Mouse (Mus musculus): ENCODE measurements around the gene Cacnb2. TPM values are rescaled to one million over a fixed set of nuclear protein-coding genes. Genes with fewer than 3 reads are reported as not detected.
A peak's percentile ranks its signal among the peaks of the same experiment; 100 is the strongest.

Gene Cacnb2
- polyA plus RNA-seq, 1 experiment from 2014 or later: 4.0 TPM

DNA sequence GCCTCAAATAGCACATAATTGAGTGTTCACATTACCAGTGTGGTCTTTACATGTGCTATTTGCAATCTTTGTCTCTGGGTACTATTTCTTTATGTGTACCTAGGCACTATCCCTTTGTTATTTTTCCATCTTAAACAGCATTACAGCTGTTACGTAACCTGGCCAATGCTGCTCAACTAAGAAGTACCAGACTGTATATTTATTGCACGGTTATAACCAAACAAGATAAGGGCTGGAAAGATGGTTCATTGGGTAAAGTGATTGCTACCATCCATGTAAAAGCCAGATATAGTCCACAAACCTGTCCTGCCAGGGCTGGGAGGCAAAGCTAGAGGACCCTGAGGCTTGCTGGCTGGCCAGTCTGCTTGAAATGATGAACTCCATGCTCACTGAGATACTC lies 251.2 kb downstream of the Cacnb2 start:
- Histone ChIP-seq H3K9me3 (no peaks in the 10 kb centered on the region), H3K27me3 (no peaks in the 10 kb centered on the region), H3K9ac (no peak overlapping the region), H3K27ac (no peak overlapping the region), H3K4me3 (no peak overlapping the region), H3K4me1 (replicated peaks) (peaks cover under 1% of the 10 kb centered on the region; the same call in 1 of the 2 replicates), H3K4me2 (no peak overlapping the region), H3K36me3 (no peaks in the 10 kb centered on the region)
- WGBS: 97% methylated on average over 2 of the region's 2 CpGs
- no peak for ATAC-seq (ENCODE audit: low FRiP score)

- no peak overlapping the region for H3K9ac ChIP-seq
- no peaks in the 10 kb centered on the region for H3K27me3 ChIP-seq
- no peaks in the 10 kb centered on the region for H3K36me3 ChIP-seq
- no peaks in the 10 kb centered on the region for H3K4me1 ChIP-seq (replicated peaks)
- H3K4me2 ChIP-seq: no peak overlapping the region
- no peak for ATAC-seq (ENCODE audit: low FRiP score)
- no peak overlapping the region for H3K27ac ChIP-seq
- WGBS: 98% methylated on average over 1 of the region's 1 CpGs
- H3K4me3 ChIP-seq: no peak overlapping the region
- H3K9me3 ChIP-seq: no peaks in the 10 kb centered on the region
Measured at GRCm38 (mm10) chr2:14858301-14858700, 255.4 kb downstream of the Cacnb2 start.

DNA sequence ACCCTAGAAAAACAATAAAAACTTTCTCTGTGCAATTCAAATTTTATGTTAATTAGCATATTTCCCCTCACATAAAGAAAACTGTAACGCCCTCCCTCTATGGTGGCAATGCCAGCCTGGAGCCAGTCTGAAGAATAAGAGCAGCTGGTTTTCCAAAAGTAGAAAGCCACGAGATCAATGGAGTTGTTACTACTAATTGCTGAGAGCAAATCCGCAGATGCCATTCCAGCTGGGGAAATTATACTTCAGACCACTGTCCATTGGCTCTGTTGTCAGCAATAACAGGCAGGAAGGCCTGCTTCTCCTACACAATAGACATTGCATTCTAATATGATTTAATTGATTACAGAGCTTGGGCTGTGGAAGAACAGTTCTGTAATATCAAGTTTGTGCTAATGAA lies 257.5 kb downstream of the Cacnb2 start:
- H3K4me2 ChIP-seq: no peak overlapping the region
- no peaks in the 10 kb centered on the region for H3K4me1 ChIP-seq (replicated peaks)
- H3K27ac ChIP-seq: no peak overlapping the region
- 67% methylated on average over 3 of the region's 3 CpGs for WGBS
- H3K4me3 ChIP-seq: no peak overlapping the region
- H3K27me3 ChIP-seq: no peaks in the 10 kb centered on the region
- H3K36me3 ChIP-seq: no peaks in the 10 kb centered on the region
- no peak overlapping the region for H3K9ac ChIP-seq
- ATAC-seq (ENCODE audit: low FRiP score): no peak
- no peaks in the 10 kb centered on the region for H3K9me3 ChIP-seq

DNA sequence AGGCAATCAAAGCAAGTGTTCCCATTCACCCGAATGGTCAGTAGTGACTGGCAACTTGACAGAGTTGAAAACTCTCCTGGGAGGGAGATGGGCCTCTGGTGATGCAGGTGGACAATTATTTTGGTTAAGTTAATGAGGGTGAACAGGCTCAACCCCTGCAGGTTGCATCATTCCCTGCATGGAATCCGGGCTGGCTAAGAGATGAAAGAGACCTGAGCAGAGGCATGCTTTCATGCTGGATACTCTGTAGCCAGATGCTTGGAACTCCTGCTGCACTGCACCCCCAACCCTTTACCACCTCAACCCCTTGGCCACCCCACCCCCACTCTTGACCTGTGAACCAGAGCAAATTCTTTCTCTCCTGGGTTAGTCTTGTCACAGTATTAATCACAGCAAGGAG lies 258.7 kb downstream of the Cacnb2 start:
- no peaks in the 10 kb centered on the region for H3K9me3 ChIP-seq
- no peaks in the 10 kb centered on the region for H3K4me1 ChIP-seq (replicated peaks)
- no peak overlapping the region for H3K4me2 ChIP-seq
- H3K9ac ChIP-seq: no peak overlapping the region
- no peak overlapping the region for H3K4me3 ChIP-seq
- H3K27ac ChIP-seq: no peak overlapping the region
- H3K27me3 ChIP-seq: no peaks in the 10 kb centered on the region
- H3K36me3 ChIP-seq: no peaks in the 10 kb centered on the region
- no peak for ATAC-seq (ENCODE audit: low FRiP score)
- WGBS: 25% methylated on average over 2 of the region's 2 CpGs

DNA sequence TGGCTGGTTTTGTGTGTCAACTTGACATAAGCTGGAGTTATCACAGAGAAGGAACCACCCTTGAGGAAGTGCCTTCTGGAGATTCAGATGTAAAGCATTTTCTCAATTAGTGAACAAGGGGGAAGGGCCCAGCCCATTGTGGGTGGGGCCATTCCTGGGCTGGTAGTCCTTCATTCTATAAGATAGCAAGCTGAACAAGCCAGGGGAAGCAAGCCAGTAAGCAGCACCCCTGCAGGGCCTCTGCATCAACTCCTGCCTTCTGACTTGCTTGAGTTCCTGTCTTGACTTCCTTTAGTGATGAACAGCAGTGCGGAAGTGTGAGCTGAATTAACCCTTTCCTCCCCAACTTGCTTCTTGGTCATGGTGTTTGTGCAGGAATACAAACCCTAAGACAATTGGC lies 260.1 kb downstream of the Cacnb2 start:
- ATAC-seq (ENCODE audit: low FRiP score): no peak
- 50% methylated on average over 1 of the region's 1 CpGs for WGBS
- H3K9me3 ChIP-seq: no peaks in the 10 kb centered on the region

DNA sequence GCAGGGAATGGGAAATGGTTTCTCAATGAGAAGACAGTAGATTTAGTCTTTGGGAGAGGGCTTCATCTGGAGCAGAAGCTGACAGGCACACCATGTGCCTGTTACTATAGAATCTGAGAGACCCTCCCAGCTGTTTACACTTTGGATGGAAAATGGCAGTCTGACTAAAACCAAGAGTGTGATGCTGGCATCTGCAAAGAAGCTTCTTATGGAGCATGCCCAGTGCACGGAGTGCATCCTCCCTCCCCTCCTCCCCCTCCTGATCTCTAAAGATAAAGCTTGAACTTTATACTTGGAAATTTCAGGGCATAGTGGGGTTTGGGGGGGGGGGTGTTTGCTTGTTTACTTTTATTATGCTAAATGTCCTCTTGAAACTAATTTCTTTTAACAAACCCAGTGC lies 270.2 kb downstream of the Cacnb2 start:
- Histone ChIP-seq H3K27me3 (no peaks in the 10 kb centered on the region), H3K9ac (no peak overlapping the region), H3K4me3 (no peak overlapping the region; the same call in 1 of the 2 replicates), H3K4me2 (peak overlapping the region; percentile 55), H3K27ac (no peak overlapping the region), H3K36me3 (no peaks in the 10 kb centered on the region), H3K4me1 (replicated peaks) (peaks cover 30% of the 10 kb centered on the region), H3K9me3 (no peaks in the 10 kb centered on the region)
- WGBS: 81% methylated on average over 1 of the region's 1 CpGs
- ATAC-seq (ENCODE audit: low FRiP score): no peak

More for the DNA sequence above, 260.1 kb downstream of the Cacnb2 start:
- Histone ChIP-seq H3K4me3 (no peak overlapping the region), H3K4me1 (replicated peaks) (no peaks in the 10 kb centered on the region), H3K9ac (no peak overlapping the region), H3K27me3 (no peaks in the 10 kb centered on the region), H3K4me2 (no peak overlapping the region), H3K27ac (no peak overlapping the region), H3K36me3 (no peaks in the 10 kb centered on the region)

DNA sequence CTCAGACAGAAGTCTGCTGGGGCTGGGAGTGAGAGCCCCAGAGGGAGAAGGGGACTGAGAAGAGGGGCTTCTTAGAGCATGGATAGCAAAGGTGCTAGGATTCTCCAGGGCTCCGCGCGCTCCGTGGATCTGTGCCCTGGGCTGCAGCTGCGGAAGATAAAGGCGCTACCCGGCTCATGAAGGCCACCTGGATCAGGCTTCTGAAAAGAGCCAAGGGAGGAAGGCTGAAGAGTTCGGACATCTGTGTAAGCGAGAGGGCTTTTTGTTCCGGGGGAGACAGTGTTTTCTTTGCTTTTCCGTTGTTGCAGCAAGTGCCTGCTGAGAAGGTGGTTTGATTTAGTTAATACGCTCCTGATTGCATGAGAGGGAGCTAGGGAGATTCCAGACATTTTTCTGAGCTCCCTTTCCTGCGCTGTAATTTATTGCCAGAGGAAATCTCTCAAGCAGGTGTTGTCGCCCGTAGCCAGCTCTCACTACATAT lies 270.9 kb downstream of the Cacnb2 start:
- H3K36me3 ChIP-seq: no peaks in the 10 kb centered on the region

DNA sequence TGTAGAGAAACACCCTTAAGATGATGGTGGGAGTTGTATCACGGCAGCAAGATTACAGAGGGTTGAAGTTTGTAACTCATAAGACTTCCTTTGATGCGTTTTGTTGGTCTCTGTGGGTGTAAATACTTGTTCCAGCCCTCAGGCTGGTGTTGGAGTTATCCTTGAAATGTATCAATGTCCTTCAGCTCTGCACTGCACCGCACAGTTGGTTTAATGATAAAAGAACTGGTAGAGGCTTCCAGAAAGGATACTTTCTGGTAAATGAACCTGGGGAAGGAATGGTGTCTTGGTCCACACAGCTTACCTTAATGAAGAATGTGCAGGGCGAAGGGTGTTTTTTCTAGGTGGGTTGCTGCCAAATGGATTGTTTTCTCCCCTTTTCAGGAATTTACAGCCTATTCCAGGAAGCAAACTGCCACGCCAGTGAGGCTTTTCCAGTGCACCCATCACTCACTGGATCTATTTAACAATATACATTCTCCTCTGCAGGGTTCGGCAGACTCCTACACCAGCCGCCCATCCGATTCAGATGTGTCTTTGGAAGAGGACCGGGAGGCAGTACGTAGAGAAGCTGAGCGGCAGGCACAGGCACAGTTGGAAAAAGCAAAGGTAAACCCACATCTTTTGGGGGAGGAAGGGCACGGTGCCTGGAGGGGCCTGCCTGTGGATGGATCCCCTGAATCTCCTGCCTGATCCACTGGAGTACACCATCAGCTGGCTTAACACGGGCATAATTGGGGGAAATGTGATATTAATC lies 271.6 kb downstream of the Cacnb2 start:
- Histone ChIP-seq H3K9me3 (no peaks in the 10 kb centered on the region), H3K36me3 (no peaks in the 10 kb centered on the region), H3K4me1 (replicated peaks) (peaks cover 30% of the 10 kb centered on the region), H3K4me2 (peak overlapping the region; percentile 55), H3K27ac (peak overlapping the region; percentile 76), H3K4me3 (peak overlapping the region; percentile 38), H3K9ac (peak overlapping the region; percentile 64), H3K27me3 (no peaks in the 10 kb centered on the region)
- ATAC-seq (ENCODE audit: low FRiP score): 0 out of 2 replicates have a peak, but pooled peaks have one; percentile 19
- WGBS: 38% methylated on average over 13 of the region's 13 CpGs

More for the DNA sequence above, 270.9 kb downstream of the Cacnb2 start:
- H3K4me1 ChIP-seq (replicated peaks): peaks cover 30% of the 10 kb centered on the region
- no peaks in the 10 kb centered on the region for H3K9me3 ChIP-seq
- ATAC-seq (ENCODE audit: low FRiP score): peak; percentile 47; the same call in 1 of the 2 replicates
- H3K27me3 ChIP-seq: no peaks in the 10 kb centered on the region
- 18% methylated on average over 15 of the region's 15 CpGs for WGBS
- H3K4me2 ChIP-seq: peak overlapping the region; percentile 55
- H3K4me3 ChIP-seq: peak overlapping the region; percentile 38
- peak overlapping the region; percentile 76 for H3K27ac ChIP-seq
- H3K9ac ChIP-seq: peak overlapping the region; percentile 64

- H3K4me2 ChIP-seq: peak overlapping the region; percentile 55
- H3K27me3 ChIP-seq: no peaks in the 10 kb centered on the region
- H3K27ac ChIP-seq: no peak overlapping the region
- no peak for ATAC-seq (ENCODE audit: low FRiP score)
- H3K4me1 ChIP-seq (replicated peaks): peaks cover 30% of the 10 kb centered on the region
- no peaks in the 10 kb centered on the region for H3K9me3 ChIP-seq
- 24% methylated on average over 2 of the region's 2 CpGs for WGBS
- H3K4me3 ChIP-seq: no peak overlapping the region
- no peaks in the 10 kb centered on the region for H3K36me3 ChIP-seq
- H3K9ac ChIP-seq: no peak overlapping the region
Measured at GRCm38 (mm10) chr2:14875121-14875520, 272.2 kb downstream of the Cacnb2 start.

GRCm38 (mm10) chr2:14875616-14876015 lies 272.7 kb downstream of the Cacnb2 start:
- no peaks in the 10 kb centered on the region for H3K9me3 ChIP-seq
- peak; percentile 60 for ATAC-seq (ENCODE audit: low FRiP score)
- peak overlapping the region; percentile 31; the same call in 1 of the 2 replicates for H3K27ac ChIP-seq
- WGBS: 34% methylated on average over 6 of the region's 6 CpGs
- peak overlapping the region; percentile 55; the same call in 1 of the 2 replicates for H3K4me2 ChIP-seq
- H3K36me3 ChIP-seq: no peaks in the 10 kb centered on the region
- H3K4me3 ChIP-seq: no peak overlapping the region
- peaks cover 30% of the 10 kb centered on the region for H3K4me1 ChIP-seq (replicated peaks)
- H3K9ac ChIP-seq: no peak overlapping the region
- H3K27me3 ChIP-seq: no peaks in the 10 kb centered on the region

DNA sequence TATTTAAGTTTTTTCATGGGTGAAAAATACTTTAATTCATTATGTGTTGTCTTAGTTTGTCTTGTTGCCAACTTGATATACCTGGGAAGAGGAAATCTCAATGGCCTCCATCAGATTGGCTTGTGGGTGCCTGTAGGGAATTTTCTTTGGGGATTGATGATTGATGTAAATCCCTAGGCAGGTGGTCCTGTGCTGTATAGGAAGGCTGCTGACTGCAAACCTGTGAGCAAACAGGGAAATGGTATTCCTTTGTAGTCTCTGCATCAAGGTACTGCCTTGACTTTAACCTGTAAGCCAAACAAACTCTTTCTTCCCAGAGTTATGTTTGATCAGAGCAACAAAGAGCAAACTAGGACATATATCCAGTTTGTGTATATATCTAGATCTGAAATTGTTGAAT lies 276.1 kb downstream of the Cacnb2 start:
- Histone ChIP-seq H3K36me3 (no peaks in the 10 kb centered on the region), H3K9me3 (no peaks in the 10 kb centered on the region)

GRCm38 (mm10) chr2:14883460-14883859 lies 280.6 kb downstream of the Cacnb2 start:
- ATAC-seq (ENCODE audit: low FRiP score): no peak
- Histone ChIP-seq H3K4me2 (no peak overlapping the region), H3K36me3 (no peaks in the 10 kb centered on the region), H3K4me1 (replicated peaks) (no peaks in the 10 kb centered on the region), H3K27ac (no peak overlapping the region), H3K27me3 (no peaks in the 10 kb centered on the region), H3K4me3 (no peak overlapping the region), H3K9me3 (no peaks in the 10 kb centered on the region), H3K9ac (no peak overlapping the region)
- 85% methylated on average over 3 of the region's 3 CpGs for WGBS

More for the DNA sequence above, 276.1 kb downstream of the Cacnb2 start:
- Histone ChIP-seq H3K27ac (no peak overlapping the region), H3K27me3 (no peaks in the 10 kb centered on the region), H3K9ac (no peak overlapping the region), H3K4me2 (no peak overlapping the region), H3K4me1 (replicated peaks) (peaks cover 19% of the 10 kb centered on the region), H3K4me3 (no peak overlapping the region)
- ATAC-seq (ENCODE audit: low FRiP score): no peak
